22 mouse cellular contexts compared by ENCODE assay signal in genomic region chr9:105788203-105788602, GRCm38 (mm10). TPM values are rescaled to one million over a fixed set of nuclear protein-coding genes. Genes with fewer than 3 reads are reported as not detected.
"Had no signal": no experiment of that assay in that cellular context is flagged by ENCODE, and none has a peak within 500 bp of the region (broad histone marks: within the 10 kb centered on the region; RNA-seq: fewer than 3 reads in every experiment).

No protein-coding gene starts in this region.

- H3K27ac ChIP-seq: midbrain, embryonic 10.5 days; midbrain, embryonic 12.5 days; neural tube, embryonic 13.5 days; neural tube, embryonic 15.5 days had no signal

- H3K9me3 ChIP-seq: midbrain, embryonic 10.5 days; midbrain, embryonic 12.5 days; neural tube, embryonic 13.5 days; neural tube, embryonic 15.5 days had no signal

- H3K4me1 ChIP-seq: midbrain, embryonic 10.5 days; midbrain, embryonic 12.5 days; neural tube, embryonic 13.5 days; neural tube, embryonic 15.5 days had no signal

- DNase-seq: lung, adult 18-20 months; lung, embryonic 14.5 days; lung, postnatal 10 days; lung, postnatal 4 days; midbrain, embryonic 14.5 days; retina, postnatal 1 day; right cerebral cortex, adult 18-20 months; right cerebral cortex, postnatal 25 days; right cerebral cortex, postnatal 4 days; spleen, adult 18-20 months; thymus, adult 18-20 months; thymus, postnatal 14 days; thymus, postnatal 36 days had no signal

- H3K4me2 ChIP-seq: lung, embryonic 14.5 days; midbrain, embryonic 12.5 days; neural tube, embryonic 13.5 days; neural tube, embryonic 15.5 days had no signal

- ATAC-seq: midbrain, embryonic 16.5 days had no signal

- H3K27me3 ChIP-seq: midbrain, embryonic 12.5 days; neural tube, embryonic 13.5 days; neural tube, embryonic 15.5 days had no signal

- H3K36me3 ChIP-seq: midbrain, embryonic 10.5 days; midbrain, embryonic 12.5 days; neural tube, embryonic 13.5 days; neural tube, embryonic 15.5 days had no signal

- H3K4me3 ChIP-seq: midbrain, embryonic 10.5 days; midbrain, embryonic 12.5 days; myocyte; neural tube, embryonic 13.5 days; neural tube, embryonic 15.5 days had no signal

- H3K9ac ChIP-seq: lung, embryonic 14.5 days; midbrain, embryonic 12.5 days; neural tube, embryonic 13.5 days; neural tube, embryonic 15.5 days had no signal

RNA-seq across cellular contexts. Expression of gene Col6a6, which starts 39.8 kb away (rescaled TPM):
- total RNA-seq: megakaryocyte, adult 5-6 weeks; megakaryocyte-erythroid progenitor cell, adult 5-6 weeks had no signal
- polyA plus RNA-seq: small intestine, adult 2 months had no signal
